Mouse (Mus musculus): ENCODE measurements around the gene Noxo1. TPM values are rescaled to one million over a fixed set of nuclear protein-coding genes. Genes with fewer than 3 reads are reported as not detected.

Gene Noxo1
- polyA plus RNA-seq, 2 experiments, result 0.25 to 0.97 TPM

DNA sequence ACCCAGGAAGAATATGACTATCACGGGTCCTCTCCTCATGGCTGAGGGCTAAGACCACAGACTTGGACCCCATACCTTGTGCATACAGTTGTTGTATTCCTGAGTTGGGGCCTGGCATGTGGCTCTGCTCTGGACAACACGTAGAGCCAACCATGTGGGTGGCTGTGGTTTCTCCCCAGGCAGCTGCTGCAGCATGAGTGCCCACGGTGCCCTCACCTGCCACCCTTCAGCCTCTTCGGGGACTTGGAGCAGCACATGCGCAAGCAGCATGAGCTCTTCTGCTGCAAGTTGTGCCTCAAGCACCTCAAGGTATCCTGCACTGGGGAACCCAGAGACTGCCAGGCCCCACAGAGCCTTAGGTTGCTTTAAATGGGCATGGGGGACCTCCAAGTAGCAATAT lies 19.2 kb upstream of the Noxo1 start:
- ATAC-seq (ENCODE audit: insufficient read depth) (no peak), DNase-seq (ENCODE audit: low read depth in 3 of 3, low spot score in 3 of 3) (no peak)
- Histone ChIP-seq H3K27me3 (ENCODE audit: control insufficient read depth, insufficient read depth, low read length) (no peaks in the 10 kb centered on the region), H3K4me2 (ENCODE audit: low read depth) (no peak overlapping the region), H3K9ac (replicated peaks) (no peak overlapping the region), H3K9me3 (ENCODE audit: control insufficient read depth, low read length) (no peaks in the 10 kb centered on the region), H3K36me3 (replicated peaks; ENCODE audit: control insufficient read depth, insufficient read depth, low read depth) (peaks cover 33% of the 10 kb centered on the region), H3K27ac (no peak overlapping the region), H3K4me1 (replicated peaks; ENCODE audit: control insufficient read depth in 2 of 2, insufficient read depth in 2 of 2, low read length in 1 of 2) (peaks cover under 1 to 8% of the 10 kb centered on the region in 2 experiments), H3K4me3 (ENCODE audit: insufficient read depth in 1 of 2, low read depth in 2 of 2, low read length in 2 of 2) (no peak overlapping the region)
- WGBS (ENCODE audit: insufficient replicate concordance), result 79% methylated on average over 5 of the region's 5 CpGs
- no peak for TF ChIP-seq EP300 (IDR thresholded peaks at IDR 0.05; ENCODE audit: low read depth)
- TF ChIP-seq CTCF (IDR thresholded peaks at IDR 0.05; ENCODE audit: low read depth), result no peak

DNA sequence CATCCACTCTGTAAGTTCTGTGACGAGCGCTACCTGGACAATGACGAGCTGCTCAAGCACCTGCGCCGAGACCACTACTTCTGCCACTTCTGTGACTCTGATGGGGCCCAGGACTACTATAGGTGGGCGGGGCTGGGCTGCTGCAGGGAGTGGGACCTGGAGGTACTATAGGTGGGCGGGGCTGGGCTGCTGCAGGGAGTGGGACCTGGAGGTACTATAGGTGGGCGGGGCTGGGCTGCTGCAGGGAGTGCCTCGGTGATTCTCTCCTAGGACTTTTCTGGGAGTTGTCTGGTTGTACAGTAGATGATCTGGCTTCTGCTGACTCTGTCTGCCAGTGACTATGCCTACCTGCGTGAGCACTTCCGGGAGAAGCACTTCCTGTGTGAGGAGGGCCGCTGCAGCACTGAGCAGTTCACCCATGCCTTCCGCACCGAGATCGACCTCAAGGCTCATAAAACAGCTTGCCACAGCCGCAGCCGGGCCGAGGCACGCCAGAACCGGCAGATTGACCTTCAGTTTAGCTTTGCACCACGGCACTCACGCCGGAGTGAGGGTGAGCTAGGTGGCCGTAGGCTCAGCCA lies 18.4 kb upstream of the Noxo1 start:
- Histone ChIP-seq H3K9ac (replicated peaks) (no peak overlapping the region), H3K4me1 (replicated peaks; ENCODE audit: control insufficient read depth in 2 of 2, insufficient read depth in 2 of 2, low read length in 1 of 2) (peaks cover 0 to 2% of the 10 kb centered on the region in 2 experiments; a peak in 2 of 4 replicates), H3K9me3 (ENCODE audit: control insufficient read depth, low read length) (no peaks in the 10 kb centered on the region), H3K36me3 (replicated peaks; ENCODE audit: control insufficient read depth, insufficient read depth, low read depth) (peaks cover 33% of the 10 kb centered on the region), H3K4me3 (ENCODE audit: insufficient read depth in 1 of 2, low read depth in 2 of 2, low read length in 2 of 2) (no peak overlapping the region), H3K27me3 (ENCODE audit: control insufficient read depth, insufficient read depth, low read length) (no peaks in the 10 kb centered on the region), H3K27ac (no peak overlapping the region), H3K4me2 (ENCODE audit: low read depth) (no peak overlapping the region)
- peak; percentile 47; the same call in 1 of the 2 replicates for ATAC-seq (ENCODE audit: insufficient read depth)
- 80% methylated on average over 24 of the region's 24 CpGs for WGBS (ENCODE audit: insufficient replicate concordance)
- no peak for DNase-seq (ENCODE audit: low read depth in 3 of 3, low spot score in 3 of 3)
- TF ChIP-seq CTCF (IDR thresholded peaks at IDR 0.05; ENCODE audit: low read depth), result no peak
- TF ChIP-seq EP300 (IDR thresholded peaks at IDR 0.05; ENCODE audit: low read depth), result no peak

DNA sequence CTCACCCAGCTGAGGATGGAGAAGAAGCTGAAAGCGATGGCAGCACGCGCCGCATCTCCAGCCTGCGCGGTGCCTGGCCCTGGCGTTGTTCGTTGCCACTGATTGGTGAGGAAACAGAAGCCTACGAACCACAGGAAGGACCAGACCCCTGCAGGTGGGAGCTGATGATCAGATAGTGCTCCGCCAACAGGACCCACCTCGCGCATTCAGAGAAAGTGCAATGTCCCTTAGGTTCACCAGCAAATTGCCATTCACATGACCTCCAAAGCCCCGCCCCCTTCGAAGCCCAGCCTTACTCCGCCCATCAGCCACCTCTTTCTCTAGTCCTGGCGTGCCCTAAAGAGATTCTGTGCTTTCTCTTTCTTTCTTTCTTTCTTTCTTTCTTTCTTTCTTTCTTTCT lies 9.5 kb upstream of the Noxo1 start:
- peaks cover 3 to 10% of the 10 kb centered on the region in 2 experiments for H3K4me1 ChIP-seq (replicated peaks; ENCODE audit: control insufficient read depth in 2 of 2, insufficient read depth in 2 of 2, low read length in 1 of 2)
- H3K27me3 ChIP-seq (ENCODE audit: control insufficient read depth, insufficient read depth, low read length), result peaks cover 41% of the 10 kb centered on the region
- TF ChIP-seq EP300 (IDR thresholded peaks at IDR 0.05; ENCODE audit: low read depth) (no peak), CTCF (IDR thresholded peaks at IDR 0.05; ENCODE audit: low read depth) (no peak)
- peak overlapping the region; percentile 23; the same call in 1 of the 2 replicates for H3K4me2 ChIP-seq (ENCODE audit: low read depth)
- H3K36me3 ChIP-seq (replicated peaks; ENCODE audit: control insufficient read depth, insufficient read depth, low read depth), result no peaks in the 10 kb centered on the region
- WGBS (ENCODE audit: insufficient replicate concordance), result 37% methylated on average over 16 of the region's 16 CpGs
- peak; percentile 64; the same call in 1 of the 2 replicates for ATAC-seq (ENCODE audit: insufficient read depth)
- no peaks in the 10 kb centered on the region for H3K9me3 ChIP-seq (ENCODE audit: control insufficient read depth, low read length)
- DNase-seq (ENCODE audit: low read depth in 3 of 3, low spot score in 3 of 3), result peak in 1 of 3 experiments; percentile 61
- H3K9ac ChIP-seq (replicated peaks), result no peak overlapping the region
- no peak overlapping the region for H3K4me3 ChIP-seq (ENCODE audit: insufficient read depth in 1 of 2, low read depth in 2 of 2, low read length in 2 of 2)
- H3K27ac ChIP-seq, result no peak overlapping the region

DNA sequence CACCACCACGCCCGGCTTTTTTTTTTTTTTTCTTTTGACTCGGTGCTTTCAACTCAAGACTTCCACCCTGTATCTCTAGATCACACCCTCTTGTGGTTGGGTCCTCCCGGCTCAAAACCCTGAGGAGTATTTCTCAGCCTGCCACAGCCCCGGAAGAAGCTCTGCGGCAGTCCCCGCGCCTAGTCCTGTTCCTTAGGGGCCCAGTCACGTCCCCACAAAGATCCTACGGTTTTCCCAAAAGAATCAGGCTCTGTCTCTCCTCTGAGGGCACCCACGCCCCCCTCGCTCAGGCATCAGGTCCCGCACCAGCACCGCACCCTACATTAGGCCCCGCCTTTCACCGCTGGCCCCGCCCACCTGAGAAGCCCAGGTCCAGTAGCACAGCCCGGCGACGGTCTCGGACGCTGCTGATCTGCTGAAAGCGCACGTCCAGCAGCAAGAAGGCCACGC lies 8.9 kb upstream of the Noxo1 start:
- H3K27me3 ChIP-seq (ENCODE audit: control insufficient read depth, insufficient read depth, low read length), result peaks cover 41% of the 10 kb centered on the region
- peak overlapping the region; percentile 44 to 52 for H3K4me3 ChIP-seq (ENCODE audit: insufficient read depth in 1 of 2, low read depth in 2 of 2, low read length in 2 of 2)
- peaks cover 3 to 10% of the 10 kb centered on the region in 2 experiments for H3K4me1 ChIP-seq (replicated peaks; ENCODE audit: control insufficient read depth in 2 of 2, insufficient read depth in 2 of 2, low read length in 1 of 2)
- H3K9ac ChIP-seq (replicated peaks), result no peak overlapping the region
- WGBS (ENCODE audit: insufficient replicate concordance), result under 1% methylated on average over 25 of the region's 25 CpGs
- no peaks in the 10 kb centered on the region for H3K9me3 ChIP-seq (ENCODE audit: control insufficient read depth, low read length)
- TF ChIP-seq EP300 (IDR thresholded peaks at IDR 0.05; ENCODE audit: low read depth) (no peak), CTCF (IDR thresholded peaks at IDR 0.05; ENCODE audit: low read depth) (no peak)
- peak overlapping the region; percentile 61 for H3K4me2 ChIP-seq (ENCODE audit: low read depth)
- H3K27ac ChIP-seq, result no peak overlapping the region
- ATAC-seq (ENCODE audit: insufficient read depth), result peak; percentile 67
- H3K36me3 ChIP-seq (replicated peaks; ENCODE audit: control insufficient read depth, insufficient read depth, low read depth), result no peaks in the 10 kb centered on the region
- peak in 1 of 3 experiments; percentile 37 for DNase-seq (ENCODE audit: low read depth in 3 of 3, low spot score in 3 of 3)

DNA sequence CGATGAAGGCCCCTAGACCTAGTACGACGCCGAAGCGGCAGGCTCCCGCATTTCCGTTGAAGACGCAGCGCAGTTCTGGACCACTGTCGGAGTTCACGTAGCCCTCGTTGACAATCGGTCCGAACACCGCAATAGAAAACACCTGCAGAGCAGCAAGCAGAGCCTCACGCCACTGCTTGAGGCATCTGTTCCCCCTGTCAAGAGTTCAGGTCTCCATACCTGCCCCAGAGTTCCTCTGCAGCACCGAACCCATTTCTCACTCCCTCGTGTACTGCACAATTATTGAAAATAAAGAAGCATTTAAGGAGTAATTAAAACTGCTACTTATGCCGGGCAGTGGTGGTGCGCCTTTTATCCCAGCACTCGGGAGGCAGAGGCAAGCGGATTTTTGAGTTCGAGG lies 8.4 kb upstream of the Noxo1 start:
- peak overlapping the region; percentile 44 to 52 for H3K4me3 ChIP-seq (ENCODE audit: insufficient read depth in 1 of 2, low read depth in 2 of 2, low read length in 2 of 2)
- peak overlapping the region; percentile 61 for H3K4me2 ChIP-seq (ENCODE audit: low read depth)
- H3K27me3 ChIP-seq (ENCODE audit: control insufficient read depth, insufficient read depth, low read length), result peaks cover 41% of the 10 kb centered on the region
- H3K9me3 ChIP-seq (ENCODE audit: control insufficient read depth, low read length), result no peaks in the 10 kb centered on the region
- H3K36me3 ChIP-seq (replicated peaks; ENCODE audit: control insufficient read depth, insufficient read depth, low read depth), result no peaks in the 10 kb centered on the region; the same call in 1 of the 2 replicates
- H3K4me1 ChIP-seq (replicated peaks; ENCODE audit: control insufficient read depth in 2 of 2, insufficient read depth in 2 of 2, low read length in 1 of 2), result peaks cover 3 to 10% of the 10 kb centered on the region in 2 experiments
- H3K27ac ChIP-seq, result no peak overlapping the region
- ATAC-seq (ENCODE audit: insufficient read depth) (no peak), DNase-seq (ENCODE audit: low read depth in 3 of 3, low spot score in 3 of 3) (no peak)
- TF ChIP-seq CTCF (IDR thresholded peaks at IDR 0.05; ENCODE audit: low read depth) (no peak), EP300 (IDR thresholded peaks at IDR 0.05; ENCODE audit: low read depth) (no peak)
- H3K9ac ChIP-seq (replicated peaks), result no peak overlapping the region
- 19% methylated on average over 23 of the region's 23 CpGs for WGBS (ENCODE audit: insufficient replicate concordance)
